Mouse (Mus musculus) embryonic facial prominence, embryonic 15.5 days (tissue): ENCODE results near the gene Scgb2b18. TPM values are rescaled to one million over a fixed set of nuclear protein-coding genes. Genes with fewer than 3 reads are reported as not detected.
"Not testable (repeated sequence)": the region's sequence is repeated elsewhere in the genome, so short reads cannot be mapped to it uniquely, and the experiment has no call there.

Source experiments
- ATAC-seq: fragments of 200-750 bp; cut with Nextera tagmentation; 2 replicates; pipeline ENCODE4 v1.8.0; 2017; ENCODE audit warnings: low read depth, moderate TSS enrichment; ENCODE audit not compliant: insufficient number of reproducible peaks, low FRiP score, low TSS enrichment
- H3K27ac ChIP-seq: fragments of 300-500 bp; sonication (generic); replicated peaks from 2 replicates; pipeline ENCODE4 v1.5.1; 2015; ENCODE audit warnings: mild to moderate bottlenecking, inconsistent platforms
- H3K27me3 ChIP-seq: fragments of 300-500 bp; sonication (generic); 2 replicates; pipeline ENCODE4 v1.6.1; 2015; ENCODE audit warnings: inconsistent platforms
- H3K36me3 ChIP-seq: fragments of 300-500 bp; sonication (generic); 2 replicates; pipeline ENCODE4 v1.6.1; 2015; ENCODE audit warnings: mild to moderate bottlenecking, inconsistent platforms
- H3K4me1 ChIP-seq: fragments of 300-500 bp; sonication (generic); 2 replicates; pipeline ENCODE4 v1.6.1; 2015; ENCODE audit warnings: inconsistent platforms
- H3K4me2 ChIP-seq: fragments of 300-500 bp; sonication (generic); replicated peaks from 2 replicates; pipeline ENCODE4 v1.6.1; 2015; ENCODE audit warnings: mild to moderate bottlenecking, inconsistent platforms
- H3K4me3 ChIP-seq: fragments of 300-500 bp; sonication (generic); replicated peaks from 2 replicates; pipeline ENCODE4 v1.5.1; 2015; ENCODE audit warnings: mild to moderate bottlenecking, inconsistent platforms
- H3K9ac ChIP-seq: fragments of 300-500 bp; sonication (generic); 2 replicates; pipeline ENCODE4 v1.6.1; 2015; ENCODE audit warnings: inconsistent platforms
- H3K9me3 ChIP-seq: fragments of 300-500 bp; sonication (generic); replicated peaks from 2 replicates; pipeline ENCODE4 v1.6.1; 2016; ENCODE audit warnings: inconsistent platforms
- WGBS: fragments of 180-500 bp; shearing (Covaris S2); methylation state at CpG from one replicate; pipeline ENCODE4 v1.1.7; 2015; 5-methylcytosine and 5-hydroxymethylcytosine counted together
- polyA plus RNA-seq: library from polyadenylated mRNA; unstranded; fragments of >200 nt; fragmentation: Nextera tagmentation; extraction: Ambion mirVana; gene quantifications from 2 replicates; pipeline ENCODE4 v1.2.1, GENCODE M21; 2015

Scgb2b18 gene
- polyA plus RNA-seq, result not detected in 2 replicates

GRCm38 (mm10) chr7:33173764-33174163 lies at the start of gene Scgb2b18:
TSS of gene Scgb2b18 (minus strand) at chr7:33173864.
- not testable (repeated sequence) for H3K9me3 ChIP-seq, H3K27ac ChIP-seq, ATAC-seq, H3K4me3 ChIP-seq, H3K4me1 ChIP-seq, H3K4me2 ChIP-seq, H3K9ac ChIP-seq, H3K36me3 ChIP-seq, H3K27me3 ChIP-seq
- 79% methylated on average over 2 of the region's 2 CpGs for WGBS

DNA sequence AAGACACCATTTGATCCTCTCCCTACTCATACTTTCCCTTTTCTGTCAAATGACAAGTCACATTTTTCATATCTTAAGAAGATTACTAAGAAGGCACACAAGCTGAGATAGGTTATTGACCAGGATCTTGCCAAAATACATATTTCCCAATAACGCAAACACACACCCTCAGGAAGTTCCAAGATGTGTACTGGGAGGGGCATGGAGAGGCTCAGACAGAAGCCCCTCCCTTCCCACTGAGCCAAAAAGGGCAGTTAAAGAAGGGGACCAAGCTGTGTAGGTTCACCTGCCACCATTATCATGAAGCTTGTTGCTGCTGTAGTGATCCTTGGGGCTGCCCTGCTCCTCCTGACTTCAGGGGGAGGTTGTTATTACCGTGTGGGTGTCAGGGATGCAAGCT lies 11.6 kb upstream of the Scgb2b18 start, which contains the start of gene Scgb1b18:
Gene Scgb1b18, plus strand, starts transcription at position 301 of the 400 bp plus-strand sequence.
- H3K4me1 ChIP-seq, H3K4me3 ChIP-seq, H3K27ac ChIP-seq, H3K36me3 ChIP-seq, H3K27me3 ChIP-seq, ATAC-seq, H3K9ac ChIP-seq, H3K4me2 ChIP-seq, H3K9me3 ChIP-seq: not testable (repeated sequence)
- WGBS, result no CpG with 5 or more reads among the region's 2 CpGs

Other genes with a start within 250 kb of the Scgb2b18 start
- gene Scgb2b17, start 117.3 kb downstream of the Scgb2b18 start, polyA plus RNA-seq, result not detected in 2 replicates
- gene Scgb1b17, start 110.4 kb downstream of the Scgb2b18 start, polyA plus RNA-seq, result not detected in 2 replicates
- gene Scgb1b18, start 11.7 kb upstream of the Scgb2b18 start, polyA plus RNA-seq, result not detected in 2 replicates
- not detected in 2 replicates for gene Scgb2b19, start 106.5 kb upstream of the Scgb2b18 start, polyA plus RNA-seq
- gene Scgb1b19, start 113.4 kb upstream of the Scgb2b18 start, polyA plus RNA-seq, result not detected in 2 replicates
- gene Scgb2b20, start 192.5 kb upstream of the Scgb2b18 start, polyA plus RNA-seq, result not detected in 2 replicates
- not detected in 2 replicates for gene Scgb1b20, start 199.4 kb upstream of the Scgb2b18 start, polyA plus RNA-seq